Mouse (Mus musculus) layer of hippocampus, adult 9-10 months (tissue): Measurements from ENCODE around the gene Prune2.

Source experiments
- DNase-seq: peaks from one replicate; pipeline ENCODE4 v3.0.0; 2022; ENCODE audit warnings: low spot score

Gene Prune2

GRCm38 (mm10) chr19:17263181-17263580, 307.3 kb downstream of the Prune2 start:
- no peak for DNase-seq

- no peak for DNase-seq
Measured at GRCm38 (mm10) chr19:17263679-17264370, 307.9 kb downstream of the Prune2 start.

- no peak for DNase-seq
Measured at GRCm38 (mm10) chr19:17264481-17265196, 308.7 kb downstream of the Prune2 start.

GRCm38 (mm10) chr19:17268669-17269068, 312.8 kb downstream of the Prune2 start:
- no peak for DNase-seq

- DNase-seq = no peak
Measured at GRCm38 (mm10) chr19:17271179-17271622, 315.3 kb downstream of the Prune2 start.

- no peak for DNase-seq
Measured at GRCm38 (mm10) chr19:17272988-17273387, 317.1 kb downstream of the Prune2 start.
